Comparison of ENCODE assay signal across 30 mouse cellular contexts in genomic region chr13:35151629-35152028, GRCm38 (mm10).
"Had no signal": no experiment of that assay in that cellular context is flagged by ENCODE, and none has a peak within 500 bp of the region (broad histone marks: within the 10 kb centered on the region; RNA-seq: fewer than 3 reads in every experiment).

No protein-coding gene starts in this region.

- DNase-seq: left cerebral cortex, postnatal 4 days; liver, embryonic 13.5 days; lung, adult 18-20 months; lung, adult 2 months; lung, embryonic 14.5 days; lung, postnatal 10 days; lung, postnatal 14 days; lung, postnatal 36 days; lung, postnatal 4 days; midbrain, embryonic 14.5 days had no signal

- ATAC-seq: liver, embryonic 12.5 days; lung, postnatal 0 days; midbrain, embryonic 13.5 days; midbrain, embryonic 15.5 days; midbrain, embryonic 16.5 days had no signal

- H3K9ac ChIP-seq: limb, embryonic 12.5 days; limb, embryonic 13.5 days; limb, embryonic 15.5 days; liver, embryonic 12.5 days; liver, embryonic 13.5 days; liver, embryonic 14.5 days; liver, embryonic 15.5 days; lung, embryonic 14.5 days; lung, embryonic 15.5 days; midbrain, embryonic 12.5 days; midbrain, embryonic 13.5 days; midbrain, embryonic 15.5 days; neural tube, embryonic 12.5 days had no signal

- H3K27ac ChIP-seq: left cerebral cortex, adult 2 months; limb, embryonic 10.5 days; limb, embryonic 12.5 days; limb, embryonic 13.5 days; limb, embryonic 15.5 days; liver, embryonic 12.5 days; liver, embryonic 13.5 days; liver, embryonic 14.5 days; liver, embryonic 15.5 days; lung, embryonic 15.5 days; macrophage; midbrain, embryonic 10.5 days; midbrain, embryonic 12.5 days; midbrain, embryonic 13.5 days; midbrain, embryonic 15.5 days; neural tube, embryonic 12.5 days had no signal

- H3K4me2 ChIP-seq: limb, embryonic 12.5 days; limb, embryonic 13.5 days; limb, embryonic 15.5 days; liver, embryonic 12.5 days; liver, embryonic 13.5 days; liver, embryonic 15.5 days; lung, embryonic 14.5 days; lung, embryonic 15.5 days; midbrain, embryonic 11.5 days; midbrain, embryonic 12.5 days; midbrain, embryonic 13.5 days; midbrain, embryonic 15.5 days; neural tube, embryonic 12.5 days had no signal

- H3K4me3 ChIP-seq: left cerebral cortex, adult 2 months; limb, embryonic 10.5 days; limb, embryonic 12.5 days; limb, embryonic 13.5 days; limb, embryonic 15.5 days; liver, embryonic 12.5 days; liver, embryonic 13.5 days; liver, embryonic 15.5 days; lung, embryonic 15.5 days; megakaryocyte, embryonic 14.5 days; midbrain, embryonic 10.5 days; midbrain, embryonic 12.5 days; midbrain, embryonic 13.5 days; midbrain, embryonic 15.5 days; myocyte; neural tube, embryonic 12.5 days had no signal

- H3K27me3 ChIP-seq: limb, embryonic 12.5 days; limb, embryonic 13.5 days; limb, embryonic 15.5 days; liver, embryonic 12.5 days; liver, embryonic 13.5 days; liver, embryonic 15.5 days; lung, embryonic 15.5 days; midbrain, embryonic 12.5 days; midbrain, embryonic 13.5 days; midbrain, embryonic 15.5 days; neural tube, embryonic 12.5 days had no signal

- H3K36me3 ChIP-seq: limb, embryonic 10.5 days; limb, embryonic 12.5 days; limb, embryonic 13.5 days; limb, embryonic 15.5 days; liver, embryonic 12.5 days; liver, embryonic 13.5 days; liver, embryonic 15.5 days; lung, embryonic 15.5 days; midbrain, embryonic 10.5 days; midbrain, embryonic 12.5 days; midbrain, embryonic 13.5 days; midbrain, embryonic 15.5 days; neural tube, embryonic 12.5 days had no signal

- H3K9me3 ChIP-seq: limb, embryonic 10.5 days; limb, embryonic 12.5 days; limb, embryonic 13.5 days; limb, embryonic 15.5 days; liver, embryonic 12.5 days; liver, embryonic 13.5 days; liver, embryonic 15.5 days; lung, embryonic 15.5 days; midbrain, embryonic 10.5 days; midbrain, embryonic 12.5 days; midbrain, embryonic 13.5 days; midbrain, embryonic 15.5 days; neural tube, embryonic 12.5 days had no signal

- H3K4me1 ChIP-seq: limb, embryonic 10.5 days; limb, embryonic 12.5 days; limb, embryonic 15.5 days; liver, embryonic 12.5 days; liver, embryonic 13.5 days; liver, embryonic 15.5 days; lung, embryonic 15.5 days; midbrain, embryonic 10.5 days; midbrain, embryonic 12.5 days; midbrain, embryonic 13.5 days; midbrain, embryonic 15.5 days; neural tube, embryonic 12.5 days had no signal
